Mouse (Mus musculus): Measurements from ENCODE around the gene Srrd.

Srrd gene

GRCm38 (mm10) chr5:112359520-112359919 is 16.7 kb upstream of the Srrd start:
- no peak for DNase-seq (ENCODE audit: extremely low spot score, low spot score)

DNA sequence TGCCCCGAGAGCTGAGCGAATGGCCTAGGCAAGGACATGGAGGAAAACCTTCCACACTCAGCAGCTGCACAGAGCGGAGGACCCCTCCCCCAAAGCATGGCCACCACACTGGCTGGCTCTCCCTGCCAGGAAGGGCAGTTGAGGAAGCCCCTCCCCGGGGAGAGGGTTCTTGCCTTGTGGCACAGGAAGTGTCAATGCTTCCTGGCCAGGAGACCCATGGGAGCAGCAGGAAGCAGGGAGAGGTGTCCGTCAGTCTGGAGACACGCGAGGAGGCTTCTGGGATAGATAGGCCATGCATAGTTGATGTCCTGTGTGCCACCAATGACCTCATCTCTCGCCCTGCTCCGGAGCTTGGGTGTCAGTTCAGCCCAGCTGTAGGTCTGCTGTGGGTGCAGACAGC is 13.5 kb upstream of the Srrd start:
- DNase-seq (ENCODE audit: extremely low spot score, low spot score) = no peak

DNA sequence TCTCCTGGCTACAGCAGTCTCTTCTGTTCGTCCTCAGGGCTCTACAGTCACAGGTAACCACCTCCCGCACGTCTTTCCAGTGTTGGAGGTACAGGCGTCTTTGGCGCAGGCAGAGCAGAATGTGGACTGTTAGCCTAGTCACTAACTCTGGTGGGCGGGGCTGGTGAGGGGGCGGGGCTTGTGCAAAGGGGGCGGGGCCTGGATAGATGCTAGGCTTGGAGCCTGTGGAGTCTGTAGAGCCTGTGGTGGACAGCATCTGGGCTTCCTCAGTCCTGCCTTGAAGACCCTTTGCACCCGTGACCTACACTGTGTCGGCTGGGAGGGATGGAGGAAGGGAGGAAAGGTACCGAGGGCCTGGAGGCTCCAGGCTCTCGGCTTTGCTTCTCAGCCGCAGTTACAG is 13.1 kb upstream of the Srrd start, which contains the start of gene Gm6583:
TSS of gene Gm6583 (minus strand) at position 124 of the 400 bp plus-strand sequence.
- DNase-seq (ENCODE audit: extremely low spot score, low spot score) = no peak

DNA sequence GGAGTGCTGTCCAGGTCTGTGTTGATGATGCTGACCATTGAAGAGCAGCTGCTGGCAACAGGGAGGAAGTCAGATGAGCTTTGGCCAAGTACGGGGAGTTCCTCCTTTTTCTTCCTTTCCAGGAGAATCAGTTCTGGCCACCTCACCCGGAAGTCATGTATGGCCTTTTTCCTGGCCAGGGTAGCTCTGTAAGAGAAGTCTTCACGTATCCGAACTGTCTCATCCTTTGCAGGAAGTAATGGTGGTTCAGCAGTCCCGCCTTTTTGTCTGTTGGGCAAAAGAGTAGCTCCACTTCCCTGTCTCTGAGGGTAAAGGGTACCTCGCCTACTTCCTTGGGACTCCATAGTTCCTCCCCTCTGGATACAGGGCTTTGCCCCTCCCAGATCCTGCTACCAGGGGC is 12.7 kb upstream of the Srrd start:
- no peak for DNase-seq (ENCODE audit: extremely low spot score, low spot score)

GRCm38 (mm10) chr5:112349169-112349568 is 6.3 kb upstream of the Srrd start:
- DNase-seq (ENCODE audit: extremely low spot score, low spot score) = no peak

GRCm38 (mm10) chr5:112346211-112346965 is 3.5 kb upstream of the Srrd start:
- no peak for DNase-seq (ENCODE audit: extremely low spot score, low spot score)

DNA sequence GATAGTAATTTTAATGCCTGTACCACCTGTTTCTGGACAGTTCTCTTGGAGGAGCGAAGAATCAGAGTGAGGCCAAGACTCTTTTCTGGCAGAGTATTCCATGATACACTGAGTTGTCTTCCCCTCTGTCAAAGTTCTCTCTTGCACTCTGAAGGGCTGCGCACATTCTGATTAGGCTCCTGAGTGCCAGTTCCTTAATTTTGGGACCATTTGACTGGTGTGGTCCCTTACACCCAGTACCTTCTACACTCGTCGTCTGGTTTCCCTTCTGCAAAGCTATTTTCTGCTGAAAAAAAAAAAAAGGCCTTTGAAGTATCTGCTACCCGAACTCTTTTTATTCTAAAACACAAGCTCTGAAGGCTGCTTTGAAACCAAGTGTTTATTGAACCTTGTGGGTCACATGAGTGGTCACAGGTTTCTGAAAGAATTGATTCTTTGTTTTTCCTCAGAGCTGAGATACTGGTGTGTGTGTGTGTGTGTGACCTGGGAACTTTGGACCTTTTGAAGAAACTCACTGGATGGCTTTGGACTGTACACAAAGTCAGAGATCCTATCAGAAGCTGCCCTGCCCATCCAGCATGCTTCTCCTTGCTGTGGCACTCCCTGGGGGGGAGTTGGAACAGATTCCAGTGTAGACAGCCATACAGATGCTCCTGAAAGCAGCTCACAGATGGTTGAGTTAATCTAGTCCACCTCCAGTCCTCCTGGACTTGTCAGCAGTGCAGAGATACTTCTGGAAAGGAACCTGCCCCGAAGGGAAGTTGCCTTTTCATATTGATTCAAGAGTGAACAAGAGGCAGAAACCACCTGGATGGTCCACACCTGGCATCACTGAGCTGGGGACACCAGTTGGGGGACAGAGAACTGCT is 1.5 kb upstream of the Srrd start:
- no peak for DNase-seq (ENCODE audit: extremely low spot score, low spot score)

DNA sequence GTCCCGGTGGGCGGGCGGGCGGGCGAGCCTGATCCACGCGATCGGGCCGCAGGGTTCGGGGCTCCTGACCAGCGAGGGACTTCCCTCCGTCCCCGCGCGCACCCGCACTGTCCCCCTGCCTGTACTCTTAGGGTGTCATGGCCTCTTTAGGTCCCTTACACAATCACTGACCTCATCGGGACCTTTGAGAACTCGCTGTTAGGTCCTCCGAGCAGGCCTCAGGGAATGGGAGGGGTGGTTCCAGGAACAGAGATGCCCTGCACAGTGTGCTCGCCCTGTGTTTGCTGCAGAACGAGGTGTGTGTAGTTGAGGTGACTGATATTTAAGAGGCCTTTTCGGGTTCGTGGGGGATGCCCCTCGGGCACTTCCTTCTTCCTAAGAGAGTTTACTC is 360 bp upstream of the Srrd start:
- no peak for DNase-seq (ENCODE audit: extremely low spot score, low spot score)

- DNase-seq (ENCODE audit: extremely low spot score, low spot score) = no peak
Measured at GRCm38 (mm10) chr5:112339215-112339614, 3.6 kb downstream of the Srrd start.

GRCm38 (mm10) chr5:112337004-112337403 is 5.8 kb downstream of the Srrd start:
- no peak for DNase-seq (ENCODE audit: extremely low spot score, low spot score)

- DNase-seq (ENCODE audit: extremely low spot score, low spot score) = peak; percentile 27
Measured at GRCm38 (mm10) chr5:112335473-112335872, 7.4 kb downstream of the Srrd start.

GRCm38 (mm10) chr5:112329805-112330564 is 12.9 kb downstream of the Srrd start:
- DNase-seq (ENCODE audit: extremely low spot score, low spot score) = no peak

- DNase-seq (ENCODE audit: extremely low spot score, low spot score) = no peak
Measured at GRCm38 (mm10) chr5:112327854-112328253, 15.0 kb downstream of the Srrd start.

GRCm38 (mm10) chr5:112326446-112327009 is 16.3 kb downstream of the Srrd start:
- DNase-seq (ENCODE audit: extremely low spot score, low spot score) = no peak

GRCm38 (mm10) chr5:112325546-112326445 is 17.0 kb downstream of the Srrd start, which contains the start of gene Tfip11:
Gene Tfip11, plus strand, starts transcription at chr5:112326358.
- DNase-seq (ENCODE audit: extremely low spot score, low spot score) = peak; percentile 99

DNA sequence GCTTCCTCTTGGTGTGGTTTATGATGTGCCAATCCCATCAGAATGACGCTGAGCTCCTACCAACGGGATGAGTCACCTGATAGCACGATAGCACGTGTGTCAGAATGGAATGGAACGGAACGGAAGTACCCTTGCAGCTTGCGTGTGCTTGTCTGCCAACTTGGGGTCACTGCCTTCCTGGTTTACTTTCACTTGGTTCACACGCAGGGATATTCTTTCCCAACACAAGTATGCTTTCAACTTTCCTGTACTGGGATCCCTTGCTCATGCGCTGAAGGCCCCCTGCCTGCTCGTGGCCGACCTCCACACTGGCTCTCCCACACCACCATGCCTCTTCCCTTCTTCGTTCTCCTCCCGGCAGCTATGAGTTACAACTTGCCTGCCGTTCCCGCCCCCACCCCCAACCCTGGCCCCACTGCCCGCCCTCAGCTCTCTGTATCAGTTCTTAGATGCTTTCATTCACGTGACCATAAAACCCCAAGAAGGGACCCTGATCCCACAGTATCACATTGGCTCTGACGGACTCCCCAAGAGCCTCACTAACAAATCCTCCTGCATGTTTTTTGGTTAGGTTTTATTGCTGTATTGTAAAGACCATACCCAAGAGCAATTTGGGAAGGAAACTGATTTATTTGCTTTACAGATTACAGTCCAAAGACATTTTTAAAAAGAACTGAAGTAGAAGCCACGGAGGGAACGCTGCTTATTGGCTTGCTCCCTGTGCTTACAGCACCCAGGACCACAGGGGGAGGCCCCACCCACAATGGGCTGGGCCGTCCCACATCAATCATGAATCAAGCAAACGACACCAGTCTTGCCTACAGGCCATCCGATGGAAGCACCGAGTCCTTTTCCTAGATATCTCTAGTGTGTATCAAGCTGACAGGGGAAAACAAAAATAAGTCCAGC is 17.9 kb downstream of the Srrd start:
- DNase-seq (ENCODE audit: extremely low spot score, low spot score) = peak; percentile 28

DNA sequence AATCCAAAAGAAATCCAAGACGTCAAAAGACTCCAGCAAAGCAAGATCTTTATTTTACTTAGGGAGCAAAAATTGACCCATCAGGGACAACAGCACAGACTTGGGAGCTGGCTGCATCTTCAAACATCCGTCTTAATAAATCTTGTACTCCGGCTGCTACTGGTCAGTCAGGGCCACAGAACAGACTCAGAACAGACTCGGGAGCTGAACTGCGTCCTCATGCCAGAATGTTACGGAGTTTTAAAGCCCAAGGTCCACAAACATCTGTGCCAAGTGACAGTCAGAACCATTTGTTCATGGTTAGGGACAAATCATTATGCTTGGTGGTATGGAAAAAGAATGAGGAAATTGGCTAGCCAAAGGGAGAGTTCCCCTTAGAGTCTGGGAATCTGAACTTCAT is 19.6 kb downstream of the Srrd start:
- DNase-seq (ENCODE audit: extremely low spot score, low spot score) = no peak

- DNase-seq (ENCODE audit: extremely low spot score, low spot score) = no peak
Measured at GRCm38 (mm10) chr5:112321376-112321775, 21.5 kb downstream of the Srrd start.

- DNase-seq (ENCODE audit: extremely low spot score, low spot score) = no peak
Measured at GRCm38 (mm10) chr5:112320936-112321335, 21.9 kb downstream of the Srrd start.
